Mouse (Mus musculus) lung, postnatal 0 days (tissue): ENCODE data around the gene Cdipt. TPM values are rescaled to one million over a fixed set of nuclear protein-coding genes. Genes with fewer than 3 reads are reported as not detected.

Source experiments
- ATAC-seq: fragments of 200-750 bp; cut with Nextera tagmentation; 2 replicates; pipeline ENCODE4 v1.8.0; 2017; ENCODE audit warnings: moderate library complexity
- DNase-seq: peaks from one replicate; pipeline ENCODE4 v3.0.0-alpha.2; 2016; ENCODE audit warnings: low spot score
- H3K27ac ChIP-seq: fragments of 300-500 bp; sonication (generic); 2 replicates; pipeline ENCODE4 v1.5.1; 2014; ENCODE audit warnings: antibody characterized with exemption, mild to moderate bottlenecking, low read length, mixed read lengths
- H3K27me3 ChIP-seq: fragments of 300-500 bp; sonication (generic); replicated peaks from 2 replicates; pipeline ENCODE4 v1.6.1; 2014; ENCODE audit warnings: low read length, mixed read lengths; ENCODE audit not compliant: insufficient read depth
- H3K36me3 ChIP-seq: fragments of 300-500 bp; sonication (generic); 2 replicates; pipeline ENCODE4 v1.6.1; 2014; ENCODE audit warnings: low read length, mixed read lengths; ENCODE audit not compliant: insufficient read depth
- H3K4me1 ChIP-seq: fragments of 300-500 bp; sonication (generic); 2 replicates; pipeline ENCODE4 v1.6.1; 2014; ENCODE audit warnings: antibody characterized with exemption, low read depth, low read length, mixed read lengths; ENCODE audit not compliant: insufficient read depth
- H3K4me2 ChIP-seq: fragments of 300-500 bp; sonication (generic); replicated peaks from 2 replicates; pipeline ENCODE4 v1.6.1; 2014; ENCODE audit warnings: low read depth, mild to moderate bottlenecking, low read length, moderate library complexity, mixed read lengths
- H3K4me3 ChIP-seq: fragments of 300-500 bp; sonication (generic); 2 replicates; pipeline ENCODE4 v1.5.1; 2014; ENCODE audit warnings: low read depth, low read length
- H3K9ac ChIP-seq: fragments of 300-500 bp; sonication (generic); replicated peaks from 2 replicates; pipeline ENCODE4 v1.6.1; 2014; ENCODE audit warnings: low read depth, mild to moderate bottlenecking
- H3K9me3 ChIP-seq: fragments of 300-500 bp; sonication (generic); 2 replicates; pipeline ENCODE4 v1.6.1; 2016; ENCODE audit warnings: low read length, mixed read lengths
- CTCF ChIP-seq: IDR thresholded peaks from 2 replicates; pipeline ENCODE4 v1.5.1; 2016; ENCODE audit warnings: antibody characterized with exemption, mild to moderate bottlenecking
- EP300 ChIP-seq: IDR thresholded peaks from 2 replicates; pipeline ENCODE4 v1.6.1; 2016; ENCODE audit warnings: antibody characterized with exemption, mild to moderate bottlenecking, control low read depth
- WGBS: fragments of 180-500 bp; shearing (Covaris S2); extraction: QIAGEN DNeasy Blood & Tissue Kit; methylation state at CpG from one replicate; pipeline ENCODE4 v1.1.7; 2014; 5-methylcytosine and 5-hydroxymethylcytosine counted together
- polyA plus RNA-seq: library from polyadenylated mRNA; unstranded; fragments of >200 nt; fragmentation: Nextera tagmentation; extraction: Ambion mirVana; gene quantifications from 2 replicates; pipeline ENCODE4 v1.2.1, GENCODE M21; 2015

The Cdipt gene
- polyA plus RNA-seq, 1 experiment from 2014 or later: 164 TPM

- Histone ChIP-seq H3K4me1 (no peaks in the 10 kb centered on the region; the same call in 1 of the 2 replicates), H3K27ac (no peak overlapping the region), H3K9ac (no peak overlapping the region), H3K4me2 (no peak overlapping the region), H3K27me3 (no peaks in the 10 kb centered on the region), H3K36me3 (no peaks in the 10 kb centered on the region), H3K4me3 (no peak overlapping the region), H3K9me3 (no peaks in the 10 kb centered on the region)
- TF ChIP-seq CTCF (no peak), EP300 (no peak)
- 78% methylated on average over 6 of the region's 6 CpGs for WGBS
- no peak for ATAC-seq
- DNase-seq: no peak
These were observed 31.8 kb downstream of the Cdipt start for GRCm38 (mm10) chr7:127007313-127008024.

GRCm38 (mm10) chr7:127008239-127009019, 32.7 kb downstream of the Cdipt start:
- Histone ChIP-seq H3K27ac (peak overlapping the region; percentile 86), H3K4me2 (peak overlapping the region; percentile 19; the same call in 1 of the 2 replicates), H3K36me3 (no peaks in the 10 kb centered on the region), H3K4me3 (no peak overlapping the region), H3K9me3 (no peaks in the 10 kb centered on the region), H3K4me1 (no peaks in the 10 kb centered on the region; the same call in 1 of the 2 replicates), H3K9ac (no peak overlapping the region), H3K27me3 (no peaks in the 10 kb centered on the region)
- ATAC-seq: peak; percentile 96
- WGBS: 35% methylated on average over 9 of the region's 9 CpGs
- peak; percentile 94 for DNase-seq
- TF ChIP-seq CTCF (no peak), EP300 (no peak; the same call in 1 of the 2 replicates)

- H3K9me3 ChIP-seq: no peaks in the 10 kb centered on the region
- H3K9ac ChIP-seq: no peak overlapping the region
- H3K27me3 ChIP-seq: no peaks in the 10 kb centered on the region
- H3K4me3 ChIP-seq: no peak overlapping the region
- ATAC-seq (no peak), DNase-seq (no peak)
- H3K4me2 ChIP-seq: no peak overlapping the region
- no peaks in the 10 kb centered on the region; the same call in 1 of the 2 replicates for H3K4me1 ChIP-seq
- no peak for TF ChIP-seq EP300
- TF ChIP-seq CTCF: no peak
- H3K27ac ChIP-seq: peak overlapping the region; percentile 86
- no peaks in the 10 kb centered on the region for H3K36me3 ChIP-seq
- 76% methylated on average over 17 of the region's 17 CpGs for WGBS
These were observed 33.8 kb downstream of the Cdipt start for GRCm38 (mm10) chr7:127009307-127010085.

DNA sequence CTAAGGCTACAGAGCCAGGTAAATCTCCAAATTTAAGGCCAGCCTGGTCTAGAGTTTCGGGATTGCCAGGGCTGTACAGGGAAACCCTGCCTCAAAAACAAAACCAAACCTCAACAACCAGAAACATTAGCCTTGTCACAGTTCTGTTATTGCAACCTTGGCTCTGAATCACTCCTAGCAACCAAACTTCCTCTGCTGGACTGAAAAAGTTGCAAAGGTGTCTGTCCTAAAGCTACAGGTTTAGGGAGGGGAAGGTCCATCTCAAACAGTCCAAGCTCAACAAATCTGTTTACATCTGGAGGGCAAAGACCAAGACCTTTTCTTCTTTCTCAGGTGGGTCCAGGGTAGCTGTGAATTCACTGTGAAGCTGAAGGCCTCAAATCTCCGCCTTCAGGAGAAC, 35.3 kb downstream of the Cdipt start:
- ATAC-seq: no peak

GRCm38 (mm10) chr7:127011717-127012116, 36.0 kb downstream of the Cdipt start:
- DNase-seq (no peak), ATAC-seq (no peak)
- Histone ChIP-seq H3K9me3 (no peaks in the 10 kb centered on the region), H3K27ac (no peak overlapping the region), H3K27me3 (no peaks in the 10 kb centered on the region), H3K36me3 (no peaks in the 10 kb centered on the region), H3K4me2 (no peak overlapping the region), H3K9ac (no peak overlapping the region), H3K4me1 (peaks cover 4% of the 10 kb centered on the region; the same call in 1 of the 2 replicates), H3K4me3 (no peak overlapping the region)
- WGBS: 60% methylated on average over 2 of the region's 2 CpGs
- TF ChIP-seq CTCF (no peak), EP300 (no peak)

More for the DNA sequence above, 35.3 kb downstream of the Cdipt start:
- Histone ChIP-seq H3K4me2 (no peak overlapping the region), H3K27me3 (no peaks in the 10 kb centered on the region), H3K27ac (no peak overlapping the region), H3K9me3 (no peaks in the 10 kb centered on the region), H3K36me3 (no peaks in the 10 kb centered on the region), H3K9ac (no peak overlapping the region), H3K4me1 (peaks cover 4% of the 10 kb centered on the region; the same call in 1 of the 2 replicates), H3K4me3 (no peak overlapping the region)
- WGBS: 85% methylated on average over 2 of the region's 2 CpGs
- TF ChIP-seq CTCF (no peak), EP300 (no peak)
- DNase-seq: no peak

DNA sequence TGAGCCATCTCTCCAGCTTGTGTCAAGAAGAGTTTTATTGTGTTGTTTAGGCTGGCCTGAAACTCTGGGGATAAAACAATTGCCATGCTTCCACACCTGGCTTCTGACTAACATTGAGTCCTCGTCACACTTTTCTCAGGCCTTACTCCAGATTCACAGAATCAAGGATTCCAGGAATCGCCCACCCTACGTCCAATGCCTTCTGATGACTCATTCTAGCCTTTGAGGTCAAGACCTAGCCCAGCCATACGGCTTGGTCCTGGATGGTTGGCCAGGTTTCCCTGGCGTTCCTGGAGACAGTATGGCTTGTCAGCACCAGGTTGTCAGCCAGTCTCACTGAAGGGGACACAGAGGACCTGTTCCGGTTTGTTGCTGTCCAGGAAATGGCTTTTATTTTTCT, 36.7 kb downstream of the Cdipt start:
- Histone ChIP-seq H3K27me3 (no peaks in the 10 kb centered on the region), H3K9me3 (no peaks in the 10 kb centered on the region), H3K4me1 (peaks cover 4% of the 10 kb centered on the region; the same call in 1 of the 2 replicates), H3K4me3 (no peak overlapping the region), H3K27ac (no peak overlapping the region), H3K4me2 (no peak overlapping the region), H3K36me3 (no peaks in the 10 kb centered on the region), H3K9ac (no peak overlapping the region)
- TF ChIP-seq EP300: no peak
- no peak for TF ChIP-seq CTCF
- no peak for ATAC-seq
- 75% methylated on average over 6 of the region's 6 CpGs for WGBS
- no peak for DNase-seq
